Mouse (Mus musculus) skeletal muscle tissue, adult 2 months (tissue): ENCODE measurements around the gene Tmco4.

Experiments used
- DNase-seq: peaks from one replicate; pipeline ENCODE4 v3.0.0-alpha.2; 2012; ENCODE audit warnings: low read depth, low spot score

The Tmco4 gene

DNA sequence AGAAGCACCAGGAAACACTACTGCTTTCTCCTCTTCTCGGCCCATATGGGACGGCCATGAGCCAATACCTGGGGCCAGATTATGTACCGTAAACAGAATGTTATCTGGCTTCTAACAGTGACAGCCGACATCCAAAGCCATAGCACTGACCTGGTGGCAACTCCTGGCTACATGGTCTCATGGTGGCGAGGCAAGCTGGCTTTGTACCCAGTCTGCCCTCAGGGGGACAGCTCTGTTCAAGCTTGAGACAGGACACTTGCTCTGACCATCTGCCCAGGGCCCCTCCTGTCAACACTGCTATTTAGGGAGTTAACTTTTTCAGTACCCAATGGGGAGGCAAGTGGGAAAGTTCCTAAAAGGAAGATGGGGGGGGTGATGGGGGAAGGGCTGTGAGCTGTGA is 84.6 kb downstream of the Tmco4 start:
- DNase-seq, result no peak

DNA sequence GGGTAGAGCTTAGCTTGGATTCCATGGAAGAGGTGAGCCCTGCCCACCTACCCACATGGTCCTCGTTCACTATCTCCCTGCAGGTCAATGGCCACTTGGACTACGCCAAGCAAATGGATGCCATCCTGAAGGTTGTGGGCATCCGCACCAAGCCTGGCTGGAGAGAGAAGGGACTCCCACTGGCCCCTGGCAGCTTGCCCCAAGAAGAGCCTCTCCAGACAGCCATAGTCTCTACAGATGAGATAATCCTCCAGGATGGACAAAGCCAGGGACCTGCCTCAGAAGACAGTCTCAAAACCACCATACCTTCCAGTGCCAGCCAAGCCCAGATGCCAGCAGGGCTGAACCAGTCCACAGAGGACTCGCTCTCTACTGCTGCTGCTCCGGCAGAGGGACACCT is 85.3 kb downstream of the Tmco4 start:
- no peak for DNase-seq

DNA sequence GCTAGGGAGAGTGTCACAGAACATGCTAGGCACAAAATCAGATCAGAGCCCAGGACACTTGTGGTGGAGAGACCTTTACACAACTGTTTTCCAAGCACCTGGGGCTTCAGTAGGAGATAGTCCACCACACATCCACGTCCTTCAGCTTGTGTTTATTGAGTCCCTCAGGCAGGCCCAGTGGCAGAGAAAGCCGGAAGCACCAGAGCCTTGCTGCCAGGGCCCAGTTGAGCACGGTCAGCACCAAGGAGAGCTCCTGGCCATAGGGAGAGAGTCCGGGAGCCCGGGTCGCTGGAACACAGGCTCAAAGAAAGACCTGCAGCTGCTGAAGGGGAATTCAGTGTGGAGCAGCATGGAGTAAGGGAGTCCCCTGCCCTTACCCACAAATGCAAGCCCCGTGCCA is 86.9 kb downstream of the Tmco4 start:
- no peak for DNase-seq

DNA sequence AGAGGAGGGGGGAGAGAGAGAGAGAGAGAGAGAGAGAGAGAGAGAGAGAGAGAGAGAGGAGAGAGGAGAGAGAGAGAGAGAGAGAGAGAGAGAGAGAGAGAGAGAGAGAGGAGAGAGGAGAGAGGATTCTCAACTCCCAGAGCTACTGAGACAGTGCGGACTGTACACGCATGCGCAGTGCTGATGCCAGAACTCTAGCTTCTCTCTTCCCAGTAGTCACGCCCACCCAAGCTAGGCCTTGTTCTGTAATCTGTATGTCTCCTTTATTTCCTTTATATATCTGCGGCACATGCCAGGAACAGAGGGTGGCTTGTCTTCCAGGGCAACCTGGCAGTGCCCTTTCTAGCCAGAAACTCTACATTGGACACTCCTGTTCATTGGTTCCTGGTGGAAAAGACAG is 92.1 kb downstream of the Tmco4 start:
- no peak for DNase-seq

DNA sequence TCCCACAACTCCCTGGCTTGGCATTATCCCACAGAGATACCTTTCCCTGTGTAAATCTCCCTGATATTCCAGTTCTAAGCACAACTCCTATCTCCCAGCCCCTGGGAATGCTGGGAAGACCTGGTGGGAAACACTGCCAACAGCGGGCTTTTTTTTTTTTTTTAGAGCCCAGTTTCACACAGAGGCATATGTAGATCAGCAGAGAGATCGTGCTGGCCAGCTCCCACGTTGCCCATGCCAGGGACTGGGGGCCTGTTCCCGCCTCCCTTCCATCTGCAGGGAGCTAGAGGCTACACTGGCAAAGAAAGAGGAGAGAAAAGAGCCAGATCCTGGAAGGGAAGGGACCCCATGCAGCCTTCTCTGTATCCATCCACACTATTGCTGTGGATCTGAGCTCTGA is 95.6 kb downstream of the Tmco4 start:
- DNase-seq, result no peak

DNA sequence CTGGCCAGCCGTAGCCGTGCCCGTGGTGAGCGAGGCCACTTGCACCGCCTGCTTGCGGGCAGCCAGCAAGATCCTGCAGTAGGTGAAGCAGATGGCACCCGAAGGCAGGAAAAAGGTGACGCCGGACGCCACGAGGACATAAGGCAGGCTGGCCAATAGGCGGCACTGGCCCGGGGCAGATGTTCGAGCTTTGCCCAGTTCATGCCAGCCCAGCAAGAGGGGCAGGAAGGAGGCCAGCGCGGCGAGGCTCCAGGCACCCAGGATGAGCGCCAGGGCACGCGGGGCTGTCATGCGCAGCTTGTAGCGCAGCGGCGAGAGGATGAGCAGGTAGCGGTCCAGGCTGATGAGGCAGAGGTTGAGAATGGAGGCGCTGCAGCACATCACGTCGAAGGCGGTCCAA is 101.4 kb downstream of the Tmco4 start:
- no peak for DNase-seq

DNA sequence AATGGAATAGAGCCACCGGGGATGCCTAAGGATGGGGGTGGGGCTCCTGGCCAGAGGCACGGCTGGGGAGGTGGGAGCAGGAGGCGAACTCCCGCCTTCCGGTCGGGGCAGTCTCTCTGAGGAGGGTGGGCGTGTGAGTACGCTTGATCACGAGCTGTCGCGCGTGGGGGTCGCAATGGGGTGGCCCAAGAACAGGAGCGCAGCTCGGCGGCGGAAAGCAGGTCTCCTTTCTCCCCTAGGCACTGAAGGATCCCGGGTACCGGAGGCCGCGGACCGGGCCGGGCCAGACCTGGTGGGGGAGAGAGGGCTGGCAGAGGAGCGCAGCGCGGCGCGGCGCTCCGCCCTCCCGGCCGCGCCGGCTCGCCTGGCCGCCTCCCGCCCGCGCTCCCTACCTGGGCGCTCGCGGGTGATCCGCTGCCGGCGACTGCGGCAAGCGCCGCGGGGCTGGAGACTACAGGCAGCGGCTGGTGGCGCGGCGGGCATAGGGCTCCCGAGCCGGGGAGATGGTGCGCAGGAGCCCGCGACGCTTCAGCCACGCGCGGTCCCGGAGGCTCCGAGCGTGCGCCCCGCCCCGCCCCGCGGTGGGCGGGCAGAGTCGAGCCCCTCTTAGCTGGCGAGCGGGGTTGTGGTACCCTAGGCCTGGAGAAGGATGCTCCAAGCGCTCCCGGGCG is 102.5 kb downstream of the Tmco4 start, which contains the start of gene Htr6:
TSS of gene Htr6 (minus strand) at position 530 of the 671 bp plus-strand sequence.
- DNase-seq, result no peak

DNA sequence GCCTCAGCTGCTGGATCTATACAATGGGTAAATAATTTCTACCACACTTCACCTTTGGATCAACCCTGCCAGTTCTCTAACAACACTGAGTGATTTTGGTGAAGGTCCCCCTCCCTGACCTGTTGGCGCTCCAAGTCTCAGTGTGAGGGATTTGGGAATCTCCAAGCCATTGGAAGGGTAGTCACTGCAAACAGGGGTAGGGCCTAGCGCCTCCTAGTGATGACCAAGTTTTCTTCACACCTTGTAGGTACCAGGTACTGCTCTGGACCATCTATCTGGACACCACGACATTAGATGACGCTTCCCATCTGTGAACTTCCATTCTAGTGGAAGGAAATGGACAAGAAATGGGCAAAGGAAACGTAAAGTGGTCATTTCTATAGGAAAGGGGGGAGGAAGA is 103.2 kb downstream of the Tmco4 start:
- DNase-seq, result no peak

DNA sequence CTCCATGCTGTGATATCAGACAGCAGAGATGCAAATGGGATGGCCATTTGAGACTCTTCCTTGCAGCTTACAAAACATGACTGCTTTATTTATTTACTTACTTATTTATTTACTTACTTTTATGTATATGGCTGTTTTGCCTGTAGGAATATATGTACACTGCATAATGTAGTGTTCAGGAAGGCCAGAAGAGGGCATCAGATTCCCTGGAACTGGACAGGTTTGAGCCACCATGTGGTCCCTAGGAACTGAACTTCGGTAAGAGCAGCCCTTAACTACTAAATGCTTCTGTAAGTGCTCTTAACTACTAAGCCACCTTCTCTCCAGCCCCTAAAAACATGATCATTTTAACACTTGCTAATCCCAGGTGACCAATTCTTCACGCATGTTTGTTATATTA is 105.6 kb downstream of the Tmco4 start:
- no peak for DNase-seq

DNA sequence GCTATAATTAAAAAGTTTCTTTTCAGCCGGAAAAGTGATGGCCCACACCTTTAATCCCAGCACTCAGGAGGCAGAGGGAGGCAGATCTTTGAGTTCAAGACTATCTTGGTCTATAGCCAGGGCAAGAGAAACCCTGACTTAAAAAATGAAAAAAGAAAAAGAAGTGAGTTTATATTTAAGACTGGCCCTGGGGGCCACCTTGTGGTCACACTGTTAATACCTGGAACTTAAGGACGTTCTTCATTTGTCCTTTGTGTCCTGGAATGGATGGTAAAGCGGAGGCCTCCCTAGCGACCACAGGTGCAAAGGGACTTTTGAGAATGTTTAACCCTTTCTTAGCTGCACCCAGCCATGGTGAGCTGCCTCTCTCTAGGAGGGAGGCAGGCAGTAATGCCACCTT is 106.0 kb downstream of the Tmco4 start:
- no peak for DNase-seq

DNA sequence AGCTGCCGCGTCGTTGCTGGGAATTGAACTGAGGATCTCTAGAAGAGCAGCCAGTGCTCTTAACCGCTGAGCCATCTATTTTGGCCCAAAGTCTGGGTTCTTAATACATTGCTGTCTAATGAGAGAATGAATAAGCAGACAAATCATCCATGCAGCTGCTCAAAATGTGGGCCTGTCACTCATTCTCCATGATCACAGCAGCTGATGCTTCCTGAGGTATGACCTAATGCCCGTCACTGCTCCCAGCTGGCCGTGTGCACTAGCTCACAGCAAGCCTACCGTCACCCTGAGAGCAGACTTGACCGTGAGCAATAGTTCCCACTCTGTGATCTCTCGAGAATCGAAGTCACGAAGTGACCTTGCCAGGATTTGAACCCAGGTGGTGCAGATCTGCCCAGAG is 106.8 kb downstream of the Tmco4 start:
- DNase-seq, result no peak

DNA sequence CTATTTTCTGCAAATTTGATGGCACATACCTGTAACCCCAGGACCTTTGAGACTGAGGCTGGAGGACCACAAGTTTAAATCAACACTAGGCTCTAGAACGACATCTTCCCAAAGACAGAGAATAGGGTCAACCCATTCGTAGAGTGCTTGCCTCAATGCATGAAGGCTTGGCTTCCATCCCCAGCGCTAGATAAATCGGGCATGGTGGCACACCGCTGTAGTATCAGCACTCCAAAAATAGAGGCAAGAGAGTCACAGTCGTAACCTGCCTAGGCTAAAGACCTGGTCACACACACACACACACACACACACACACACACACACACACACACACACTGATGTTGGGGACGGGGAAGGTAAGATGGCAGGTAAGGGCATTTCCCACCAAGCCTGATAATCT is 107.6 kb downstream of the Tmco4 start:
- no peak for DNase-seq

DNA sequence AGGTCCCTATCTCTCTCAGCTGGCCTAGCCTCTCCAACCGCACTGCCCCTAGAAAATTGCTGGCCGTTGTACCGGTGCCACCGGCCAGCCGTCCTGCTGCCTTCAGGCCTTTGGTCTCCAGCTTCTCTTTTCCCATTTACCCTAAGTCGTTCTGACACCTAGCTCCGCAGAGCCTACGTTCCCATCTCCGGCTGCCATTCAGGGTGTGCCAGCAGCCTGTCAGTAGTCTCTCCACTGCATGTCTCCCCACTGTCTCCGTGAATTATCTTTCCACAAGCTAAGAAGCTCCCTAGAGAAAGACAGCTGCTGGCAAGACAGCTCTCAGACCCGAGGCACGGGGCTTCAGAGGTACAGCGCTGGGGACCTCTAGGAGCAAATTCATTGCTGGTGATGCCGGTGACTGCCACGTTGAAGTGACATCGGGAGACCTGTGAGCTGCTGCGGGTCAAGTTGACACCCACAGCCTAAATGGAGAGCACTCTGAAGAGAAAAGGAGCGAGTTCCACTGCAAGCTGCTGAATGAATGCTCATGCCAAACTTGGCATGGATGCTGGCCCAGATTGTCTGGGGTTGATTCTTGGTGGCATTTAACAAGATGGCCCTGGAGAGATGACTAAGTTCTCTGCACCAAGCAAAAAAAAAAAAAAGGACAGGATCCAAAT is 108.7 kb downstream of the Tmco4 start:
- no peak for DNase-seq

DNA sequence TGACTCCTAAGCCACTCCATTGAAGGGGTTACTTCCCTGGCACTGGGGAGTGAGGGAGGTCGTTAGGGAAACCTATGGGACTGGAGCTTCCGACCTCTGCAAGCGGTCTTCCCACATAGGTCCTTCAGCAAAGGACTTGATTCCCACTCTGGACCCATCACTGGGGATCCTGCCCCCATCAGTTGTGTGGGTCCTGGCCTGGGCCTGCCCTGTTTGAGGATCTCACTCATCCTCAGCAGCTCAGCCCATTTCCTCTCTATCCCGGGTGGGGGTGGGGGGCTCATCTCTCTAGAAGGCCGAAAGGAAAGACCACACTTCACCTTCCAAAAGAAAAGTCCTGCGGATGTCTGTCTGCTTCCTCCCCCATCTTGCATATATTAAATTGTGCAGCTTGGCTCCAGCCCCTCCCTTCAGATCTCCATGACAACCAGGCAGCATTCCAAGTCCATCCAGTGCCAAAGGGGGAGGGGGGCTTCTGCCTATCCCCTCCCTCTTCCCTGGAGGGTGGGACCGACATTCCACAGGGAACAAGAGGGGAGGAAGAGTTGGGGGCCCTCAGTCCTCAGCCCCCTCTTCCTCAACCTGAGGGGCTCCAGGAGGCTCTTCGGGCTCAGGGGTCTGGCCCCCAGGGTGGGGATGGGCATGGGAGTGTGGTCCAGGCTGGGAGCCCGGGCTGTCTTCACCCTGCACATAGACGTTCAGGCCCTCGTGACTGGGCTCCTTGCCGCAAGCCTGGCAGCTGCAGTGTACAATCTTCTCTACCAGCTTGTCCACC is 110.3 kb downstream of the Tmco4 start:
- DNase-seq, result no peak

DNA sequence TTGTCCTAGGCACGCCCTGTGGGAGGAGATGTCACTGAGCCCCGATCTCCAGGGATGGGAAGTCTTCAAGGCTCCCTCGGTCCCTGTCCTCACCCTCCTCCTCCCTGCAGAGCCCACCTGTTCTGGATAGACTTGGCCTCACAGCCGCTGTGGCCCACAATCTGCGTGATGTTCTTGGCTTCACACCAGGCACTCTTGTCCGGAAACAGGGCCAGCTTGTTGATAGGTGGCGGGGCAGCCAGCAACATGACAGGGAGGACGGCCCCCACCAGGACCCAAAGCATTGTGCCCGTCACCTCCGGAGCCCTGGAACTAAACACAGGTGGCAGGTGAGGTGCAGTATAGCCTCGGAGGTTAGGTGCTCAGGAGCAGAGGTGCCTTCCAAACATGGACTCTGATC is 112.6 kb downstream of the Tmco4 start:
- no peak for DNase-seq

DNA sequence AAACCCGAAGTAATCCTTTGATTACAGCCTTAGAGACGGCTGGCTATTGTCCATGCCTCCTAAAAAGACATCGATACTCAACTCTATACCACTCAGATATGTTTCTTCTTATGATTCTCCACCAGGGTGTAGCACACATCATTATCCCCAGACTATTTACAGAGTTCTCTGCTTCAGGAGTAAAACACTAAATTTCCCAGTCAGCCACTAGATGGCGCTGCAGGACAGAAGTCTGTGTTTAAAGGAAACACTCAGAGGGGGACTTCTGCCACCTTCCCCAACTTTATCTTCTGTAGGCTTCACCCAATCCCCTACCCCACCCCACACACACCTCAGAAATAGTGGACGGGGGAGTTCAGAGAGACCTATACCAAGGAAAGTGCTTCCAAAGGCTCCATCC is 113.3 kb downstream of the Tmco4 start:
- peak; percentile 82 for DNase-seq

DNA sequence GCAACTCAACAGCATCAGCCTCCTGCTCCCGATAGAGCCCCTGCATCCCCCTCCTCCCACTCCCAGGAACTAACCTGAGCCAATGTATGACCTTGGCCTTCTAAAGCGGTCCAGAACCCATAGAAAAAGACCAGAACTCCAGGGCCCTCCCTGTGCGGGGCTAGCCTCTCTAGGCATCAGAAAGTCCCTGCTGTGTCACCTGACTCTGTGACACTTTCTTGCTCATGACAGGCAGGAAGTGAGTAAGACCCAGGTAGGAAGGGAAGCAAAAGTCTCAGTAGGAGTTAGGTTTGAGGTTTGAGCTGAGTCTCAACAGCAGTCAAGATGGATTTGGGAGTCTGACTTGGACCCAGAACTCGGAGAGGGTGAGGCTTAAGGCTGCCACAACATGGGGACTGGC is 114.3 kb downstream of the Tmco4 start:
- DNase-seq, result no peak

DNA sequence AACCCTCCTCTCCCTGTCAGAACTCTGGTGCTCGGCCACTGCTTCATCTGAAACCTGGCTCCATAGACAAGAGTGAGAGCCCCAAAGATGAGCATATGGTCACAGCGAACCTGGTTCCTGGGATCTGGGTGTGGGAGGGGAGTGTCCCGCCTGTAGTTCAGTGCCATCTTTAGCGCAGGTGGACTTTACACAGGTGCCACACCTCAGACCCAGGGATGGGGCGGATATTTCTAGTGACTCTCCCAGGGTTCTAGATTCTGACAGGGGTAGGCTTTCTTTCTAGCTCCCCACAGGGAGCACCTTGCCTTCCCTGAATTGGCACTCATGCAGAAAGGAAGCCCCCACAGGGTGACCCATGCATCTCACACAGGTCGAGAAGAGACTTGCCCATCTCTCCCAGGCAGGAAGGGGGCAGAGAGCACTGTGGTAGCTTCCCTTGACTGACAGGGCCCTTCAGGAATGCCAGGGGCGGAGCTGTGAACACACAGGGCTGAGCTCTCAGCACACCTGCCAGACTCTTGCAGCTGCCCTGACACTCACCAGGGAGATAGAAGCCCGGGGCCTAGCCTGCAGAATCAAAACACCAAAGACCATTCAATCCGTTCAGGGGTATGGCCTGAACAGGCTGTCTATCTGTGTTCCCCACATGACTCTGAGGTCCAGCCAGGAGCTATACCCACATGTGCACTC is 116.4 kb downstream of the Tmco4 start:
- DNase-seq, result no peak

DNA sequence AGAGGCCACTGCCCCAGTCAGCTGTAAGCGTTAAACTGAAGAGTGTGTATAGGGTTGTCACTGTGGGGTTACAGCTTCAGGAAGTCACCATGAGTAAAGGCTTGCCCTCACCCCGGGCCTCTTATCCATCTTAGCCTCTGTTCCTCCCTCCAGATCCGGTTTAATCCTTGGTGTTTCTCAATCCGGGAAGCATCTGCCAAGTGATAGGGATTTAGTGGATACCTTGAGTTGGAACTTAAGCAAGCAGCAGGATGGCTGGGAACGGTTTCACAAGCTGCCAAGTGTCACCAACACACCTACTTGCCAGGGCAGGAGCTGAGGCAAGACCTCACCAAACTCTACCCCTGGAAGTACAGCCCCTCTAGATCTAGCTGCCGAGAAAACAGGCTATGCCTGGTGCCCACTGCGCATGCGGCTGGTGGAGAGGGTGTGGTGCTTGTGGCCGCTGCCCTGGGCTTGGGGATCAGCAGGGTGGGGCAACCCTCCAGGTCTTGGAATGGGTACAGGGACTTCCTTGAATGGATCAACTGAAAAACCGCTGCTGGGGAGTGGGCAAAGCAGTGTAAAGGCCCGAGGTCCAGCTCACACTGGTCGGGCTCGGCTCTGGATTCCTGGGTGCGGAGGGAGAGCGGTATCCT is 117.7 kb downstream of the Tmco4 start:
- DNase-seq, result no peak

DNA sequence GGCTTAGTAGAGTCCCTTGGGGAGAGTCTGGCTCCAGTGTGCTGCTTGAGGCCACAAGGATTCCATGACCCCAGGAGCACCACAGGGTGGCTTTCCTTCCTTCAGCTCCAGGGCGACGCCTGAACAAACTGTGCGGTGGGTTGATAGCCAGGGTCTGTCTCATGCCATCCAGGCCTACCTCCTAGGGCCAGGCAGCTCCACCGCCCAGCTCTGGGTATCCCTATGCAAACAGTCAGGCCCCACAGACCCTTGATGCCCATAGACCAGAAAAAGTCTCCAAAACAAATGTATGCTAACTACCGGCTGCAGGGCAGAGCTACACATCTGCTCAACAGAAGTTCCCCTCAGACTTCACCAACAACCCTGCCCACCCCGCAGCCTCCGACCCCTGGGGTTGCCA is 118.4 kb downstream of the Tmco4 start:
- no peak for DNase-seq

DNA sequence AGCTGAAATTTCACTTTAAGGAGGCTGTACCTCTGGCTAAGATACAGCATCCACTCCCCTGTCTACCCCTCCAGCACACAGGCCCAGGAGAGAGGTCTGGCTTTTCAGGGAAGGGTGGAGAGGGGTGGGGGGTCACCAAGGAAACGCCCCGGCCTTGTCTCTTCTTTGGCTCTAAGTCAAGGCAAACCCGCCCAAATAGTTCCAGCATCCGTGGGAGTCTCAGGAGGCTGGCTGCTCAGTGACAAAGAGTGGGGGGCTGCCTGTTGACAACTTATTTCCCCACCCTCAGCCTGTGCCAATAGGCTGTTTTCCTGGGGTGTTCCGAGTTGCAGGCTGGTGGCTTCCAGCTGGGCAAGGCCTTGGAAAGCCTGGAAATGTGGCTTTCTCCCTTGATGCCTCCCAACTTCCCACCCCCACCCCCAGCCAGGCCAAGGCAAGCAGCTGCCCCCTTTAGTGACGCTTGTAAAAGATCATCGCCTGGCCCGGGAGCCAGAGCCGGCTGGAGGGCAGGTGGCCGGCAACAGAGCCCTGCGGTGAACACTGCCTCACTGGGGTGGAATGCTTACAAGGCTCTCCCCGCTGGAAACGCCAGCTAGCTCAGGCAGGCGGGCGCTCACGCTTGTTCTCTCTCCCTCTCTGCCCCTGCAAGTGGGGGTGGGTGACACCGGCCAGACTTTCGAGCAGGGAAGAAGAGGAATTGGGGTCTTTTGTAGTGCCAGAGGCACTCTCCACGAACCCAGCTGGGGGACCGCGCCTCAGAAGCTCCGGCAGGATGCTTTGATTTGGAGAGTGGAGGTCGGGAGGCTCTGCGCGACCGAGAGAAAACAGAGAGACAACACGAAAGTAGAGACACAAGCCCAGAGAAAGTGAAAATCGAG is 119.0 kb downstream of the Tmco4 start:
- no peak for DNase-seq
